ENCODE assay signal across 12 mouse cellular contexts in genomic region chr13:28717404-28717803, GRCm38 (mm10).
DNase-seq lines count a peak whose midpoint lies in the region; ATAC-seq and TF ChIP-seq lines count a peak whose summit lies in the region.
"Had no signal": no experiment of that assay in that cellular context is flagged by ENCODE, and none has a peak within 500 bp of the region (broad histone marks: within the 10 kb centered on the region; RNA-seq: fewer than 3 reads in every experiment).

No protein-coding gene starts in this region.

- no peak overlapping the region; the same call in 1 of the 2 replicates for H3K4me3 ChIP-seq in forebrain, embryonic 10.5 days
- H3K4me3 ChIP-seq in forebrain, postnatal 0 days (ENCODE audit: low read depth, low read length) = no peak overlapping the region
- no peak overlapping the region for H3K4me3 ChIP-seq in kidney, embryonic 15.5 days (replicated peaks)
- no peak overlapping the region for H3K4me3 ChIP-seq in forebrain, embryonic 14.5 days (ENCODE audit: low read depth, low read length)
- H3K4me3 ChIP-seq in midbrain, embryonic 15.5 days = no peak overlapping the region
- H3K4me3 ChIP-seq: limb, embryonic 13.5 days had no signal

- no peaks in the 10 kb centered on the region for H3K36me3 ChIP-seq in forebrain, embryonic 10.5 days (replicated peaks)
- no peaks in the 10 kb centered on the region for H3K36me3 ChIP-seq in forebrain, postnatal 0 days (ENCODE audit: insufficient read depth)
- no peaks in the 10 kb centered on the region for H3K36me3 ChIP-seq in kidney, embryonic 15.5 days
- no peaks in the 10 kb centered on the region for H3K36me3 ChIP-seq in forebrain, embryonic 14.5 days (ENCODE audit: control insufficient read depth, insufficient read depth, low read length)
- no peaks in the 10 kb centered on the region for H3K36me3 ChIP-seq in midbrain, embryonic 15.5 days (replicated peaks)
- H3K36me3 ChIP-seq: limb, embryonic 13.5 days had no signal

- H3K9ac ChIP-seq in forebrain, postnatal 0 days = no peak overlapping the region
- H3K9ac ChIP-seq in kidney, embryonic 15.5 days = no peak overlapping the region
- H3K9ac ChIP-seq in forebrain, embryonic 14.5 days (ENCODE audit: low read length) = no peak overlapping the region
- no peak overlapping the region for H3K9ac ChIP-seq in midbrain, embryonic 15.5 days
- H3K9ac ChIP-seq: limb, embryonic 13.5 days had no signal

- no peak for ATAC-seq in forebrain, postnatal 0 days
- no peak for ATAC-seq in kidney, embryonic 15.5 days (replicated peaks; ENCODE audit: low FRiP score)
- ATAC-seq in forebrain, embryonic 14.5 days = no peak
- no peak for ATAC-seq in midbrain, embryonic 15.5 days (replicated peaks)

- H3K27ac ChIP-seq in forebrain, embryonic 10.5 days = peak overlapping the region; percentile 88
- H3K27ac ChIP-seq in forebrain, postnatal 0 days (ENCODE audit: low read depth, low read length) = no peak overlapping the region
- peak overlapping the region; percentile 82 for H3K27ac ChIP-seq in kidney, embryonic 15.5 days
- peak overlapping the region; percentile 93 for H3K27ac ChIP-seq in forebrain, embryonic 14.5 days (ENCODE audit: low read depth, low read length)
- H3K27ac ChIP-seq in midbrain, embryonic 15.5 days = peak overlapping the region; percentile 77; the same call in 1 of the 2 replicates

- no peaks in the 10 kb centered on the region for H3K27me3 ChIP-seq in forebrain, embryonic 10.5 days (ENCODE audit: poor library complexity, severe bottlenecking)
- no peaks in the 10 kb centered on the region for H3K27me3 ChIP-seq in forebrain, postnatal 0 days (ENCODE audit: insufficient read depth, low read length)
- H3K27me3 ChIP-seq in kidney, embryonic 15.5 days = no peaks in the 10 kb centered on the region
- H3K27me3 ChIP-seq in forebrain, embryonic 14.5 days (replicated peaks; ENCODE audit: control insufficient read depth, insufficient read depth, low read length) = no peaks in the 10 kb centered on the region
- no peaks in the 10 kb centered on the region for H3K27me3 ChIP-seq in midbrain, embryonic 15.5 days (replicated peaks)
- H3K27me3 ChIP-seq: limb, embryonic 13.5 days had no signal

- 96% methylated on average over 4 of the region's 4 CpGs for WGBS in forebrain, embryonic 10.5 days
- WGBS in forebrain, postnatal 0 days = 86% methylated on average over 4 of the region's 4 CpGs
- WGBS in kidney, embryonic 15.5 days = 91% methylated on average over 4 of the region's 4 CpGs
- WGBS in forebrain, embryonic 14.5 days = 92% methylated on average over 4 of the region's 4 CpGs
- WGBS in midbrain, embryonic 15.5 days = 74% methylated on average over 4 of the region's 4 CpGs

- H3K4me1 ChIP-seq in forebrain, embryonic 10.5 days = peaks cover 60% of the 10 kb centered on the region
- H3K4me1 ChIP-seq in forebrain, postnatal 0 days (ENCODE audit: insufficient read depth) = peaks cover 38% of the 10 kb centered on the region
- H3K4me1 ChIP-seq in kidney, embryonic 15.5 days = peaks cover 50% of the 10 kb centered on the region
- peaks cover 52% of the 10 kb centered on the region for H3K4me1 ChIP-seq in forebrain, embryonic 14.5 days (ENCODE audit: control insufficient read depth, insufficient read depth, low read length)
- H3K4me1 ChIP-seq in midbrain, embryonic 15.5 days = peaks cover 48% of the 10 kb centered on the region

- no peak for DNase-seq in forebrain, embryonic 10.5 days (ENCODE audit: extremely low spot score, low spot score)
- no peak for DNase-seq in forebrain, postnatal 0 days
- no peak for DNase-seq in kidney, postnatal 25 days
- DNase-seq in forebrain, embryonic 14.5 days (ENCODE audit: low spot score) = no peak
- DNase-seq in cerebellum, adult 11 months = no peak
- no peak for DNase-seq in layer of hippocampus, adult 8-10 months (ENCODE audit: low spot score in 2 of 2)
- DNase-seq: adrenal gland, postnatal 10 days; kidney, adult 18-20 months; lung, adult 18-20 months had no signal

- H3K9me3 ChIP-seq in forebrain, embryonic 10.5 days = no peaks in the 10 kb centered on the region
- no peaks in the 10 kb centered on the region for H3K9me3 ChIP-seq in forebrain, postnatal 0 days (ENCODE audit: low read length)
- no peaks in the 10 kb centered on the region for H3K9me3 ChIP-seq in kidney, embryonic 15.5 days (replicated peaks)
- no peaks in the 10 kb centered on the region for H3K9me3 ChIP-seq in forebrain, embryonic 14.5 days (replicated peaks; ENCODE audit: control insufficient read depth, low read length)
- H3K9me3 ChIP-seq in midbrain, embryonic 15.5 days = no peaks in the 10 kb centered on the region
- H3K9me3 ChIP-seq: limb, embryonic 13.5 days had no signal

- no peak overlapping the region for H3K4me2 ChIP-seq in forebrain, postnatal 0 days (ENCODE audit: low read depth)
- H3K4me2 ChIP-seq in kidney, embryonic 15.5 days = no peak overlapping the region
- H3K4me2 ChIP-seq in forebrain, embryonic 14.5 days (ENCODE audit: low read length) = no peak overlapping the region
- H3K4me2 ChIP-seq in midbrain, embryonic 15.5 days = no peak overlapping the region
- H3K4me2 ChIP-seq: limb, embryonic 13.5 days had no signal

- no peak for TF ChIP-seq CTCF in forebrain, postnatal 0 days (IDR thresholded peaks at IDR 0.05; ENCODE audit: low read depth)
